Mouse (Mus musculus) C2C12 (cell line): Measurements from ENCODE around the gene Emc10.

Source experiments
- CEBPB ChIP-seq: IDR thresholded peaks from one replicate; pipeline ENCODE4 v1.6.1; 2011; ENCODE audit warnings: low read depth, mild to moderate bottlenecking, control low read depth, moderate library complexity
- CTCF ChIP-seq: IDR thresholded peaks from one replicate; pipeline ENCODE4 v1.5.1; 2011; ENCODE audit not compliant: control insufficient read depth, insufficient read depth, insufficient read length
- FOSL1 ChIP-seq: IDR thresholded peaks from one replicate; pipeline ENCODE4 v1.8.0; 2011; ENCODE audit warnings: mild to moderate bottlenecking, low read length; ENCODE audit not compliant: poor library complexity, insufficient read depth, severe bottlenecking
- MAX ChIP-seq: IDR thresholded peaks from one replicate; pipeline ENCODE4 v1.6.1; 2011; ENCODE audit warnings: mild to moderate bottlenecking, control low read depth
- MYOD1 ChIP-seq: IDR thresholded peaks from one replicate; pipeline ENCODE4 v1.6.1; 2011; ENCODE audit warnings: low read depth; ENCODE audit not compliant: control insufficient read depth, insufficient read length
- MYOG ChIP-seq: IDR thresholded peaks from one replicate; pipeline ENCODE4 v1.6.1; 2011; ENCODE audit not compliant: control insufficient read depth, insufficient read length; ENCODE audit errors: extremely low read depth
- USF1 ChIP-seq: IDR thresholded peaks from one replicate; pipeline ENCODE4 v1.6.1; 2011; ENCODE audit warnings: low read depth, mild to moderate bottlenecking, control low read depth, moderate library complexity

GRCm38 (mm10) chr7:44542555-44542954 lies 46.2 kb upstream of the Emc10 start:
- TF ChIP-seq CTCF (no peak), CEBPB (no peak), USF1 (no peak), MAX (no peak), MYOG (no peak), FOSL1 (no peak), MYOD1 (no peak)
